Comparison of ENCODE assay signal across 18 mouse cellular contexts in the genomic region with DNA sequence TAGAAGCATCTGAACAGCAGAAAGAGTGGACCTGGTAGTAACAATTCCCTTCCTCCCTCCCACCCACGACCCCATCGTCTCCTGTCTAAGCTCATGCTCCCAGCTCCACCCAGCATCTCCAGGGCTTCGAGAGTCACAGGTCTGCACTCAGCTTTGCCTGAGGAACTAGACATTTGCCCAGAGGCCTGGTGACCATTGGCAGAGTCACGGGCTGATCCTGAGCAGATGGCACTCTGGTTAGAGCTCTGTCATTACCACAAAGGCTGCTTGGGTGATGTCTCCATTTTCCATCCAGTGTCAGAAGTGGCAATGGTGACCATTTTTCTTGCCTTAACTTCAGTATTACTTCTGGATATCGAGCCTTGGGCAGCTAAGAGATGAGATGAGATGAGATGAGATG.
A peak's percentile ranks its signal among the peaks of the same experiment; 100 is the strongest.
DNase-seq lines count a peak whose midpoint lies in the region; ATAC-seq and TF ChIP-seq lines count a peak whose summit lies in the region.
"Had no signal": no experiment of that assay in that cellular context is flagged by ENCODE, and none has a peak within 500 bp of the region (broad histone marks: within the 10 kb centered on the region; RNA-seq: fewer than 3 reads in every experiment).

No protein-coding gene starts in this region.

- H3K4me3 ChIP-seq in layer of hippocampus, adult 2 months, result no peak overlapping the region
- no peak overlapping the region for H3K4me3 ChIP-seq in left cerebral cortex, adult 2 months
- H3K4me3 ChIP-seq: embryonic facial prominence, embryonic 13.5 days; forebrain, embryonic 13.5 days; gastrocnemius, adult 2 months; heart, embryonic 13.5 days; hindbrain, embryonic 15.5 days had no signal

- DNase-seq in layer of hippocampus, adult 2 months (ENCODE audit: low spot score in 2 of 2), result no peak
- no peak for DNase-seq in layer of hippocampus, adult 9-11 months
- peak; percentile 74 for DNase-seq in cerebellum, adult 8-10 months
- peak; percentile 64 to 74 for DNase-seq in cerebellum, postnatal 14 days
- DNase-seq in heart, adult 18-20 months, result no peak
- no peak for DNase-seq in left cerebral cortex, adult 2 months (ENCODE audit: extremely low spot score in 1 of 2, low spot score in 2 of 2)
- DNase-seq: adrenal gland, postnatal 10 days; forebrain, postnatal 0 days; gastrocnemius, adult 2 months; gastrocnemius, postnatal 25 days; heart, postnatal 36 days; kidney, adult 2 months had no signal

- peak overlapping the region; percentile 83; the same call in 1 of the 2 replicates for H3K27ac ChIP-seq in layer of hippocampus, adult 2 months
- no peak overlapping the region for H3K27ac ChIP-seq in left cerebral cortex, adult 2 months
- H3K27ac ChIP-seq: embryonic facial prominence, embryonic 13.5 days; forebrain, embryonic 13.5 days; gastrocnemius, adult 2 months; heart, embryonic 13.5 days; hindbrain, embryonic 15.5 days had no signal

- intact Hi-C loops in left cerebral cortex, adult 2 months (cut with DNase I), result no loop called here

- ATAC-seq in activated CD4-positive, CD25-positive, alpha-beta regulatory T cell, adult 4 months, result no peak
- ATAC-seq: forebrain, embryonic 13.5 days; forebrain, postnatal 0 days; intestine, embryonic 16.5 days had no signal

- no peak for TF ChIP-seq CTCF in layer of hippocampus, adult 2 months (conservative IDR thresholded peaks at IDR 0.05)
- TF ChIP-seq CTCF in left cerebral cortex, adult 2 months (IDR thresholded peaks at IDR 0.05), result no peak

Comparison
In these comparisons a context has a peak if more than half of its experiments do, and no peak if none do; other contexts are left out.
1. DNase-seq: peak in cerebellum, adult 8-10 months (single experiment) and cerebellum, postnatal 14 days (2 of 2); none in layer of hippocampus, adult 2 months (0 of 2), layer of hippocampus, adult 9-11 months (single experiment), heart, adult 18-20 months (0 of 2) and left cerebral cortex, adult 2 months (0 of 2).